Mouse (Mus musculus) urinary bladder, postnatal 25 days (tissue): ENCODE results near the gene Kdm4a.
A peak's percentile ranks its signal among the peaks of the same experiment; 100 is the strongest.

Experiments
- DNase-seq: peaks from one replicate; pipeline ENCODE4 v3.0.0; 2022; ENCODE audit warnings: low spot score

Kdm4a gene

GRCm38 (mm10) chr4:118154889-118155288, 25.0 kb downstream of the Kdm4a start:
- DNase-seq = no peak

GRCm38 (mm10) chr4:118152020-118152785, 27.6 kb downstream of the Kdm4a start:
- DNase-seq = no peak

- DNase-seq = no peak
Measured at GRCm38 (mm10) chr4:118150804-118151203, 29.0 kb downstream of the Kdm4a start.

GRCm38 (mm10) chr4:118149956-118150680, 29.7 kb downstream of the Kdm4a start:
- no peak for DNase-seq

- DNase-seq = no peak
Measured at GRCm38 (mm10) chr4:118149055-118149576, 30.7 kb downstream of the Kdm4a start.

GRCm38 (mm10) chr4:118148317-118148687, 31.5 kb downstream of the Kdm4a start:
- DNase-seq = no peak

GRCm38 (mm10) chr4:118147547-118148316, 32.1 kb downstream of the Kdm4a start:
- no peak for DNase-seq

GRCm38 (mm10) chr4:118147090-118147489, 32.8 kb downstream of the Kdm4a start:
- DNase-seq = no peak

- no peak for DNase-seq
Measured at GRCm38 (mm10) chr4:118144324-118144723, 35.5 kb downstream of the Kdm4a start.

GRCm38 (mm10) chr4:118143679-118144078, 36.2 kb downstream of the Kdm4a start:
- DNase-seq = no peak

GRCm38 (mm10) chr4:118141511-118141910, 38.3 kb downstream of the Kdm4a start:
- DNase-seq = no peak

GRCm38 (mm10) chr4:118138891-118139290, 41.0 kb downstream of the Kdm4a start:
- DNase-seq = no peak

- no peak for DNase-seq
Measured at GRCm38 (mm10) chr4:118137857-118138256, 42.0 kb downstream of the Kdm4a start.

GRCm38 (mm10) chr4:118137311-118137710, 42.5 kb downstream of the Kdm4a start:
- no peak for DNase-seq

- DNase-seq = no peak
Measured at GRCm38 (mm10) chr4:118135414-118135813, 44.4 kb downstream of the Kdm4a start.

GRCm38 (mm10) chr4:118134485-118135365, 45.1 kb downstream of the Kdm4a start, which contains the start of gene St3gal3:
TSS of gene St3gal3 (minus strand) at chr4:118134914.
- DNase-seq = peak; percentile 95

- DNase-seq = no peak
Measured at GRCm38 (mm10) chr4:118131329-118131728, 48.5 kb downstream of the Kdm4a start.

- DNase-seq = no peak
Measured at GRCm38 (mm10) chr4:118123030-118123704, 56.7 kb downstream of the Kdm4a start.

- no peak for DNase-seq
Measured at GRCm38 (mm10) chr4:118122078-118122477, 57.8 kb downstream of the Kdm4a start.

GRCm38 (mm10) chr4:118117565-118117964, 62.3 kb downstream of the Kdm4a start:
- DNase-seq = no peak

GRCm38 (mm10) chr4:118116098-118116497, 63.7 kb downstream of the Kdm4a start:
- no peak for DNase-seq
